Mouse (Mus musculus): ENCODE measurements around the gene Krtap29-1. TPM values are rescaled to one million over a fixed set of nuclear protein-coding genes. Genes with fewer than 3 reads are reported as not detected.

The Krtap29-1 gene
- polyA plus RNA-seq, 1 experiment from 2014 or later = not detected

GRCm38 (mm10) chr11:99985291-99986092, 6.6 kb upstream of the Krtap29-1 start:
- no peaks in the 10 kb centered on the region for H3K9me3 ChIP-seq (replicated peaks; ENCODE audit: control insufficient read depth, low read length)
- peak; percentile 57 for DNase-seq (ENCODE audit: low spot score)

GRCm38 (mm10) chr11:99983442-99983841, 4.6 kb upstream of the Krtap29-1 start:
- H3K4me3 ChIP-seq (ENCODE audit: low read depth, low read length) = no peak overlapping the region
- H3K36me3 ChIP-seq (ENCODE audit: control insufficient read depth, insufficient read depth, low read length) = no peaks in the 10 kb centered on the region
- no peaks in the 10 kb centered on the region for H3K9me3 ChIP-seq (replicated peaks; ENCODE audit: control insufficient read depth, low read length)
- H3K4me2 ChIP-seq (ENCODE audit: low read length) = no peak overlapping the region
- H3K27ac ChIP-seq (ENCODE audit: low read depth, low read length) = no peak overlapping the region
- WGBS = 95% methylated on average over 1 of the region's 1 CpGs
- no peaks in the 10 kb centered on the region for H3K4me1 ChIP-seq (ENCODE audit: control insufficient read depth, insufficient read depth, low read length)
- no peak for DNase-seq (ENCODE audit: low spot score)
- ATAC-seq = no peak
- H3K27me3 ChIP-seq (replicated peaks; ENCODE audit: control insufficient read depth, insufficient read depth, low read length) = no peaks in the 10 kb centered on the region
- H3K9ac ChIP-seq (ENCODE audit: low read length) = no peak overlapping the region

More at GRCm38 (mm10) chr11:99985291-99986092, 6.6 kb upstream of the Krtap29-1 start:
- Histone ChIP-seq H3K9ac (ENCODE audit: low read length) (no peak overlapping the region), H3K27me3 (replicated peaks; ENCODE audit: control insufficient read depth, insufficient read depth, low read length) (no peaks in the 10 kb centered on the region), H3K4me3 (ENCODE audit: low read depth, low read length) (no peak overlapping the region), H3K4me1 (ENCODE audit: control insufficient read depth, insufficient read depth, low read length) (no peaks in the 10 kb centered on the region), H3K27ac (ENCODE audit: low read depth, low read length) (peak overlapping the region; percentile 63; the same call in 1 of the 2 replicates), H3K4me2 (ENCODE audit: low read length) (no peak overlapping the region), H3K36me3 (ENCODE audit: control insufficient read depth, insufficient read depth, low read length) (no peaks in the 10 kb centered on the region)
- peak; percentile 79 for ATAC-seq
- 81% methylated on average over 20 of the region's 20 CpGs for WGBS

GRCm38 (mm10) chr11:99982731-99983130, 3.9 kb upstream of the Krtap29-1 start:
- WGBS = 88% methylated on average over 9 of the region's 9 CpGs

GRCm38 (mm10) chr11:99965961-99966360, 12.9 kb downstream of the Krtap29-1 start:
- ATAC-seq (no peak), DNase-seq (ENCODE audit: low spot score) (no peak)
- H3K4me1 ChIP-seq (ENCODE audit: control insufficient read depth, insufficient read depth, low read length) = no peaks in the 10 kb centered on the region
- no peak overlapping the region for H3K4me2 ChIP-seq (ENCODE audit: low read length)
- 78% methylated on average over 2 of the region's 2 CpGs for WGBS
- no peaks in the 10 kb centered on the region for H3K36me3 ChIP-seq (ENCODE audit: control insufficient read depth, insufficient read depth, low read length)
- no peak overlapping the region for H3K27ac ChIP-seq (ENCODE audit: low read depth, low read length)
- H3K9me3 ChIP-seq (replicated peaks; ENCODE audit: control insufficient read depth, low read length) = no peaks in the 10 kb centered on the region
- no peaks in the 10 kb centered on the region for H3K27me3 ChIP-seq (replicated peaks; ENCODE audit: control insufficient read depth, insufficient read depth, low read length)
- no peak overlapping the region for H3K4me3 ChIP-seq (ENCODE audit: low read depth, low read length)
- no peak overlapping the region for H3K9ac ChIP-seq (ENCODE audit: low read length)

More at GRCm38 (mm10) chr11:99982731-99983130, 3.9 kb upstream of the Krtap29-1 start:
- H3K9ac ChIP-seq (ENCODE audit: low read length) = no peak overlapping the region
- ATAC-seq = no peak
- H3K36me3 ChIP-seq (ENCODE audit: control insufficient read depth, insufficient read depth, low read length) = no peaks in the 10 kb centered on the region
- no peak overlapping the region for H3K27ac ChIP-seq (ENCODE audit: low read depth, low read length)
- no peak for DNase-seq (ENCODE audit: low spot score)
- no peak overlapping the region for H3K4me2 ChIP-seq (ENCODE audit: low read length)
- H3K4me1 ChIP-seq (ENCODE audit: control insufficient read depth, insufficient read depth, low read length) = no peaks in the 10 kb centered on the region
- no peaks in the 10 kb centered on the region for H3K27me3 ChIP-seq (replicated peaks; ENCODE audit: control insufficient read depth, insufficient read depth, low read length)
- H3K4me3 ChIP-seq (ENCODE audit: low read depth, low read length) = no peak overlapping the region
- H3K9me3 ChIP-seq (replicated peaks; ENCODE audit: control insufficient read depth, low read length) = no peaks in the 10 kb centered on the region

- WGBS = 47% methylated on average over 6 of the region's 6 CpGs
- no peaks in the 10 kb centered on the region for H3K9me3 ChIP-seq (replicated peaks; ENCODE audit: control insufficient read depth, low read length)
- H3K9ac ChIP-seq (ENCODE audit: low read length) = no peak overlapping the region
- no peak overlapping the region for H3K27ac ChIP-seq (ENCODE audit: low read depth, low read length)
- no peak for ATAC-seq
- no peak for DNase-seq (ENCODE audit: low spot score)
- H3K4me2 ChIP-seq (ENCODE audit: low read length) = no peak overlapping the region
- no peaks in the 10 kb centered on the region for H3K4me1 ChIP-seq (ENCODE audit: control insufficient read depth, insufficient read depth, low read length)
- H3K36me3 ChIP-seq (ENCODE audit: control insufficient read depth, insufficient read depth, low read length) = no peaks in the 10 kb centered on the region
- H3K4me3 ChIP-seq (ENCODE audit: low read depth, low read length) = no peak overlapping the region
- H3K27me3 ChIP-seq (replicated peaks; ENCODE audit: control insufficient read depth, insufficient read depth, low read length) = no peaks in the 10 kb centered on the region
Measured at GRCm38 (mm10) chr11:99964213-99964612, 14.6 kb downstream of the Krtap29-1 start.

- H3K36me3 ChIP-seq (ENCODE audit: control insufficient read depth, insufficient read depth, low read length) = no peaks in the 10 kb centered on the region
- no peak within 1 kb of the TSS for H3K4me3 ChIP-seq (ENCODE audit: low read depth, low read length)
- DNase-seq (ENCODE audit: low spot score) = no peak
- H3K9ac ChIP-seq (ENCODE audit: low read length) = no peak within 1 kb of the TSS
- no peak within 1 kb of the TSS for H3K4me2 ChIP-seq (ENCODE audit: low read length)
- no peaks in the 10 kb centered on the region for H3K4me1 ChIP-seq (ENCODE audit: control insufficient read depth, insufficient read depth, low read length)
- no peaks in the 10 kb centered on the region for H3K27me3 ChIP-seq (replicated peaks; ENCODE audit: control insufficient read depth, insufficient read depth, low read length)
- no peaks in the 10 kb centered on the region for H3K9me3 ChIP-seq (replicated peaks; ENCODE audit: control insufficient read depth, low read length)
- ATAC-seq = no peak
- 89% methylated on average over 2 of the region's 2 CpGs for WGBS
- H3K27ac ChIP-seq (ENCODE audit: low read depth, low read length) = no peak within 1 kb of the TSS
Measured at GRCm38 (mm10) chr11:99948175-99948574, 30.7 kb downstream of the Krtap29-1 start, which contains the start of gene Krtap9-5. Gene Krtap9-5 (plus strand): TSS chr11:99948475.

GRCm38 (mm10) chr11:99937751-99938264, 41.0 kb downstream of the Krtap29-1 start:
- Histone ChIP-seq H3K4me2 (ENCODE audit: low read length) (no peak overlapping the region), H3K4me1 (ENCODE audit: control insufficient read depth, insufficient read depth, low read length) (no peaks in the 10 kb centered on the region), H3K36me3 (ENCODE audit: control insufficient read depth, insufficient read depth, low read length) (no peaks in the 10 kb centered on the region), H3K27ac (ENCODE audit: low read depth, low read length) (no peak overlapping the region), H3K9me3 (replicated peaks; ENCODE audit: control insufficient read depth, low read length) (no peaks in the 10 kb centered on the region), H3K9ac (ENCODE audit: low read length) (no peak overlapping the region), H3K27me3 (replicated peaks; ENCODE audit: control insufficient read depth, insufficient read depth, low read length) (no peaks in the 10 kb centered on the region), H3K4me3 (ENCODE audit: low read depth, low read length) (no peak overlapping the region)
- ATAC-seq (no peak), DNase-seq (ENCODE audit: low spot score) (no peak)
- 89% methylated on average over 9 of the region's 9 CpGs for WGBS

GRCm38 (mm10) chr11:99935991-99936390, 42.9 kb downstream of the Krtap29-1 start, which contains the start of gene Krtap31-2:
Gene Krtap31-2 (plus strand): TSS chr11:99936291.
- Histone ChIP-seq H3K36me3 (ENCODE audit: control insufficient read depth, insufficient read depth, low read length) (no peaks in the 10 kb centered on the region), H3K9ac (ENCODE audit: low read length) (no peak within 1 kb of the TSS), H3K4me3 (ENCODE audit: low read depth, low read length) (no peak within 1 kb of the TSS), H3K4me2 (ENCODE audit: low read length) (no peak within 1 kb of the TSS), H3K9me3 (replicated peaks; ENCODE audit: control insufficient read depth, low read length) (no peaks in the 10 kb centered on the region), H3K27ac (ENCODE audit: low read depth, low read length) (no peak within 1 kb of the TSS), H3K27me3 (replicated peaks; ENCODE audit: control insufficient read depth, insufficient read depth, low read length) (no peaks in the 10 kb centered on the region), H3K4me1 (ENCODE audit: control insufficient read depth, insufficient read depth, low read length) (no peaks in the 10 kb centered on the region)
- DNase-seq (ENCODE audit: low spot score) (no peak), ATAC-seq (no peak)
- WGBS = 85% methylated on average over 1 of the region's 1 CpGs

All from forebrain, embryonic 14.5 days (tissue).